Mouse (Mus musculus) gastrocnemius, adult 18-20 months (tissue): ENCODE results near the gene Klc3. TPM values are rescaled to one million over a fixed set of nuclear protein-coding genes. Genes with fewer than 3 reads are reported as not detected.
A peak's percentile ranks its signal among the peaks of the same experiment; 100 is the strongest.

Experiments
- DNase-seq: peaks from one replicate; pipeline ENCODE4 v3.0.0; 2021; ENCODE audit warnings: low spot score
- total RNA-seq, 2 experiments: library from RNA; stranded (reverse); gene quantifications; 2 replicates each; pipeline ENCODE4 v1.2.3; 2021

Gene Klc3
- total RNA-seq, 2 experiments from 2014 or later, result 0.21 TPM; not detected in 1

DNA sequence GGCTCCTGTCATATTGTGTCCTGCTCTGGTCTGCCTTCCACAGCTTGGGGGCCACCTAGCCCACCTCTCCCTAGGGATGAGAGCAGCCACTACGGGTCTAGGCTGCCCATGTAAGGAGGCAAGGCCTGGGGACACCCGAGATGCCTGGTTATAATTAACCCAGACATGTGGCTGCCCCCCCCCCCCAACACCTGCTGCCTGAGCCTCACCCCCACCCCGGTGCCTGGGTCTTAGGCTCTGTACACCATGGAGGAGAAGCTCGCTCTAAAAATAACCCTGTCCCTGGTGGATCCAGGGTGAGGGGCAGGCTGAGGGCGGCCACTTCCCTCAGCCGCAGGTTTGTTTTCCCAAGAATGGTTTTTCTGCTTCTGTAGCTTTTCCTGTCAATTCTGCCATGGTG is 5.8 kb upstream of the Klc3 start:
- peak; percentile 73 for DNase-seq

DNA sequence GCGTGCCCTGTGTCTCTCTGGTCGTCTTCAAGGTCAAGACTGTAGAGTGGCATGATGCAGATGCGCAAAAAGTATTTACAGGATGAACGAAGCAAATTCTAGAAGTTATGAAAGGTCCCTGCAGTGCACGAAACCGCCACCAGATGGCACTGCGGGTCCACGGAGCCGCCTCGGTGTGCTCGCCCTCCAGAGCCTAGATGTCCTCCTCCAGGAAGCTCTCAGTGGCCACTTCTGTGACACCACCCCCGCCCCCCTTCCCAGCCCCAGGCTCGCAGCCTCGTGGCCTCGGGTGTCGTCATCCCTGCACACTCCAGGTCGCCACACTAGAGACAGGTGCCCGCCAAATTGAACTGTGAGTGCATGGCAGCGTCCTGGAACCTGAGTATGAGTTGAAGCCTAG is 1.5 kb upstream of the Klc3 start:
- peak; percentile 84 for DNase-seq

GRCm38 (mm10) chr7:19404476-19404875 is 572 bp upstream of the Klc3 start, which contains the start of gene Ckm:
Ckm (plus strand) TSS chr7:19404776.
- no peak for DNase-seq

GRCm38 (mm10) chr7:19402535-19403112 is 1.3 kb downstream of the Klc3 start:
- no peak for DNase-seq

DNA sequence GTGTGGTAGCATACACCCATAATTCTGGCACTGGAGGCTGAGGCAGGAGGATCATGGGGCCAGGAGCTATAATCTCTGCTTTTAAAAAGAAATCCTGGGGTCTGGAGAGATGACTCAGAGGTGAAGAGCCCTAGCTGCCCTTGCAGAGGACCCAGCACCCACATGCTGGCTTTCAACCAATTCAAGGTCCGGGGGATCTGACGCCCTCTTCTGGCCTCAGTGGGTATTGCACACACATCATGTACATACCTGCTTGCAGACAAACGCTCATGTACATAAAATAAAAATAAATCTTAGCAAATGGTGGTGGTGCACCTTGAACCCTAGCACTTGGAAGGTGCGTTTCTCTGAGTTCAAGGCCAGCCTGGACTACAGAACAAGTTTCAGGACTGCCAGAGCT is 3.0 kb downstream of the Klc3 start:
- no peak for DNase-seq

- no peak for DNase-seq
These were observed 4.2 kb downstream of the Klc3 start for GRCm38 (mm10) chr7:19399496-19400280.

DNA sequence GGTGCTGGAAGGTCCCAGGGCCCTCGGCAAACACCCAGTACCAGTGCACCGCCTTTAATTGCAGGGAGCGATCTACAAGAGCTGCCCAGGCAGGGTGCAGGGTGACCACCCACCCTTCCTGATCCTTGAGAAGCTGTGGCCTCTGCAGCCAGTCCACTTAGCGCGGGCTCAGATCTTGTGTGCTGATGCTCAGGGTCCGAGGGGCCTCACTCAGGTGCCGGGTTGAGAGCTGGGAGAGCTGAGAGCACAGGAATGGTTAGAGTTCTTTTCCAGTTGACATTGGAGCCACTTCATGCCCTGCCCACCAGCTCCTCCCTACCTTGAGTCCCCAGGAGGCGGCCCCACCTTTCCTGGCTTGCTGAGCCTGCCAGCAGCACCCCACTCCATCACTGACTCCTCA is 9.4 kb downstream of the Klc3 start:
- DNase-seq, result no peak

- no peak for DNase-seq
These were observed 15.0 kb downstream of the Klc3 start for GRCm38 (mm10) chr7:19388699-19389413.

- DNase-seq, result no peak
These were observed 20.2 kb downstream of the Klc3 start for GRCm38 (mm10) chr7:19383708-19384107.

DNA sequence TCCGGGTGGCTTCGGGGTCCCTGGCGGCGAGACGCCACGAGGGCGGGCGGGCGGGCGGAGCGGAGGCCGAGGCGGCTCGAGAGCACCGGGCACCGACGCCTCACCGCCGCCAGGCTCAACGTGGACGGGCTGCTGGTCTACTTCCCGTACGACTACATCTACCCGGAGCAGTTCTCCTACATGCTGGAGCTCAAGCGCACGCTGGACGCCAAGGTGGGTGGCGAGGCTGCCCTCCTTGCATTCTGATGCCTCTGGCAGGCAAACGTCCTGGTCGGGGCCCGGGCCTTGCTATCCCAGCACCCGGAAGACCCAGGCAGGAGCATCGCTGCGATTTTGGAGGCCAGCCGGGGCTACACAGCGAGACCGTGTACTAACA is 21.8 kb downstream of the Klc3 start:
- peak; percentile 19 for DNase-seq

DNA sequence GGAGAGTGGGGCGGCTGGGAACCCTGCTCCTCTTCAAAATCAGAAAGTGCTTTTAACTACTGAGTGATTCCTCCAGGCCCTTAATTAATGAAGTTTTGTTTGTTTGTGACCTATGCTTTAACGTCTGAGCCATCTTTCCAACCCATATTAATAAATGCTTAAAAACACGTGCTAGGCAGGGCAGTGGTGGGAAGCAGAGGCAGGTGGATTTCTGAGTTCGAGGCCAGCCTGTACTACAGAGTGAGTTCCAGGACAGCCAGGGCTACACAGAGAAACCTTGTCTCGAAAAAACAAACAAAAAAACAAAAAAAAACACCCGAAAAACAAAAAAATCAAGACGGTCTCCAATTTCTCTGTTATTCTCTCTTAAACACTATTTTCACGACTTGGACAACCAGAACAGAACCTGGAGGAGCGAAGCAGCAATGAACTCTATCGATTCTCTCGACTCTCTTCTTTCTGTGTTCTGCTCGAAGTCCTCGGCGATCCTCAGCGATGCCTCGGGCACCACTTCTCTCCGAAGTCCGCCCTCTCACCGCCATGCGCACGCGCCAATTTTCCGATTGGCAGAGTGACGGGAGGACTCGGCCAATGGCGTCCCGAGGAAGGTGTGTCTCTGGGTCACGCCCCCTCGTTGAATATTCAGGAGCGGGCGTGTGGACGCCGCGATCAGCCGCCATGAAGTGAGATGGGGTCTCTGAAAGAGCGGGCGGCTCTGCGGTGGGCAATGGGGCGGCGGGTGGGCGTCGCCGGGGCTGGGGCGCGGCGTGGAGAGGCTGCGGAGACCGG is 22.3 kb downstream of the Klc3 start, which contains the start of gene Ercc2:
Ercc2 (plus strand) TSS at position 634 of the 789 bp plus-strand sequence.
- DNase-seq, result peak; percentile 99

- no peak for DNase-seq
These were observed 25.9 kb downstream of the Klc3 start for GRCm38 (mm10) chr7:19378049-19378448.

DNA sequence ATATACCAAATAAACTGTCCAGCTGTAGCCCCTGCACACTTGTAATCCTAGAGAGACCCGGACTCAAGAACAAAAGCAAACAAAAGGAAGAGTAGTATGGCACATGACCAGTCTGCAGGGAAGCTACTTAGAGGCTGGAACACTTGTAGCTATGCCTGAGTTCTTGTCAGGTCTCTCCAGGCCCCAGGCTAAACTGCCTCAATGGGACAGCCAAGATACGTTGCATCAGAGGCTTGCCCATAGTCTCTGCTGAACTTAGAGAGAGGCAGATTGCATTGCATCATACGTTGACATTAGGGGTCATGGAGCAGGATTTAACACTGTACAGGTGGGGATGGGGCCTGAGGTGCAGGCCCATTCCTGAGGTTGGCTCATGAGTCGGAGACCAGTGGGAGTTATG is 27.9 kb downstream of the Klc3 start:
- DNase-seq, result no peak

- DNase-seq, result no peak
These were observed 28.5 kb downstream of the Klc3 start for GRCm38 (mm10) chr7:19375368-19375767.

GRCm38 (mm10) chr7:19373367-19373766 is 30.5 kb downstream of the Klc3 start:
- DNase-seq, result no peak

DNA sequence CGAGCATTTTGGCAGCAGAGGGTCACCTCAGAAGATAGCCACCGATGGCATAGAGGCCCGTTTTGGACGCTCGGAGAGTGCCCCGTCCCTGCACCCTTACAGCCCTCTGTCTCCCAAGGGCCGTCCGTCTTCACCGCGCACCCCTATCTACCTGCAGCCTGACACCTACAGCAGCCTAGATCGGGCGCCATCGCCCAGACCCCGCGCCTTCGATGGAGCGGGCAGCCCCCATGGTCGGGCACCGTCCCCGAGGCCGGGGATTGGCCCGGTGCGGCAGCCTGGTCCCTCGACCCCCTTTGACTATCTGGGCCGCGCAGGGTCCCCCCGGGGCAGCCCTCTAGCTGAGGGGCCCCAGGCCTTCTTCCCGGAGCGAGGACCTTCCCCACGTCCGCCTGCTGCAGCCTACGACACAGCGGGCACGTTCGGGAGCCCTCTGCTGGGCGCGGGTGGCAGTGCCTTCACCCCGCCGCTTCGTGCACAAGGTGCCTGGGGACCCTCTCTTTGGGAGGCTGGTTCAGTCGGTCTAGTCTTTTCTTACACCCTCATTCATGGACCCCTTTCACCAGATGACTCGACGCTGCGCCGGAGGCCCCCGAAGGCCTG is 34.0 kb downstream of the Klc3 start:
- DNase-seq, result peak; percentile 37

DNA sequence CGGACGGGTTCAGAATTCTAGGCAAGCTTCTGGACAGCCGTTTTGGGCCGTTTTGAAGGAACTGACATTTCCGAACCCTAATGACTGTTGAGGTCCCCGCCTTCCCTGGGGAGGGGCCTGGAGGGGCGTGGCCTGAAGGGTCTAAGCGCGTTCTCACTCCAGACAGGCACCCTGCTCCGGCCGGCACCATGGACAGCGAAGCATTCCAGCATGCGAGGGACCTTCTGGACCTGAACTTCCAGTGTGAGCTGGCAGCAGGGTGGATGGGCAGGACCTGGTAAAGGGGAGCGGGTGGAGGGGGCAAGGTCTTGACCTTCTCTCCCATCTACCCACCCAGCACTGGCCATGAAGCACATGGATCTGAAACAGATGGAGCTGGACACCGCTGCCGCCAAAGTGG is 35.5 kb downstream of the Klc3 start:
- no peak for DNase-seq

DNA sequence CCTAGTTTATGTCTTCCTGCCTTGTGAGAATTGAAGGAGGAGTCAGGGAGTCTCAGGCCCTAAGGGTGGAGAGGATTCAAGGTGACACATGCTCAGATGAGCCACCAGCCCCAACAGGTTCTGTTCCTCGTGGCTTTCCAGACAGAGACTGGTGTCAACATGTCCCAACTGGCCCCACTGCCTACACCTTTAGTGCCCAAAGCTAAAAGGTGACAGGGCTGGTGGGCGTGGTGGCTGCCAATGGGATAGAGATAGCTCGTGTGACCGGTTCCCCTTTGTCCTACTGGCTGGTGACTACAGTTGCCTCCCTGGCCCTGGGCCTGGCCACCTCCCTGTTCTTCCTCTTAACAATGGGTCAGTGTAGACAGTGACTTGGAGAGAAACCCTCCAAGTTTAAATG is 38.5 kb downstream of the Klc3 start:
- no peak for DNase-seq

DNA sequence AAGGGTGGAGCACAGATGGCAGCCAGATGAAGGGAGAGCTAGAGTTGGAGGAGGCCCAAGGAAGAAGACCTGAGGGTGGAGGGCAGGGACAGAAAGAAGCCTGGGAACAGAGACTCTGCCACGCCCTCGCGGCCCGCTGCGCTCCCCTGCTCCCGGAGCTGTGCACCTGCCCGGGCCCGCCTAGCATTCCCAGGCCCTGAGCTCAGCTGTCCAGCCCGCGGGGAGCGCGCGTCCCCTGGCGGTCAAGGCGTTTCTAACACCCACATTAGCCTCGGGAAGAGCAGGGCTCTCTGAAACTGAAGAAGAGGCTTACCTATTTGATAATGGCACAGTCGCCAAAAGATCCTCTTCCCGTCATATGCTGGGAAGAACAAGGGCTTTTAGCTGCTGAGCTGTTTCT is 40.0 kb downstream of the Klc3 start:
- DNase-seq, result peak; percentile 83

DNA sequence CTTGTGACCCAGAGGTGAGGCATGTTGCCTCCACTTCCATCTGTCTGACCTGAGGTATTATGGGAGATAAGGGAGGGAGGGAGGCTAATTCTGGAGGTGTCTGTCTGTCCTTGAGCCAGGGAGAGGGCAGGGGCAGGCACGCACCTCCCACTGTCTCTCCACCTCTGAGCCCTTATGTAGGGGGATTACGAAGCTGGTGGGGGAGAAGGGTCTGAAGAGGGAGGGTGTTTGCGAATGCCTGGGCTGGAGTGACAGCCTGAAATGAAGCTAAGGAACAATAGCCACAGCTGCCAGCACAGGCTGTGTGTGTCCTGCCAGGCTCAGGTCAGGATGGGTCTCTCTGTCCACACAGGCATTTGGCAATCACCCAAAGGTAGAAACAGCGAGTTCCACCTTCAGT is 41.6 kb downstream of the Klc3 start:
- DNase-seq, result no peak

GRCm38 (mm10) chr7:19361720-19362119 is 42.2 kb downstream of the Klc3 start:
- DNase-seq, result peak; percentile 84
